Mouse (Mus musculus) thymus, adult 2 months (tissue): ENCODE data around the gene Top3a. TPM values are rescaled to one million over a fixed set of nuclear protein-coding genes. Genes with fewer than 3 reads are reported as not detected.

Experiments
- DNase-seq: peaks from one replicate; pipeline ENCODE4 v3.0.0; 2021
- H3K27ac ChIP-seq: fragments of 200-500 bp; 2 replicates; pipeline ENCODE4 v1.5.1; 2012; ENCODE audit warnings: low read length, control low read depth; ENCODE audit not compliant: control insufficient read depth, insufficient read depth
- H3K27me3 ChIP-seq: fragments of 200-500 bp; 2 replicates; pipeline ENCODE4 v1.6.1; 2012; ENCODE audit warnings: mild to moderate bottlenecking, low read length, moderate library complexity, mixed read lengths; ENCODE audit not compliant: control insufficient read depth, insufficient read depth
- H3K36me3 ChIP-seq: fragments of 200-500 bp; 2 replicates; pipeline ENCODE4 v1.6.1; 2012; ENCODE audit warnings: mild to moderate bottlenecking, low read length, moderate library complexity; ENCODE audit not compliant: control insufficient read depth, insufficient read depth
- H3K4me1 ChIP-seq: fragments of 200-500 bp; replicated peaks from 2 replicates; pipeline ENCODE4 v1.6.1; 2012; ENCODE audit warnings: low read length; ENCODE audit not compliant: control insufficient read depth, insufficient read depth
- H3K4me3 ChIP-seq: fragments of 200-500 bp; 2 replicates; pipeline ENCODE4 v1.5.1; 2012; ENCODE audit warnings: mild to moderate bottlenecking, low read length, control low read depth, moderate library complexity; ENCODE audit not compliant: control insufficient read depth, insufficient read depth
- CTCF ChIP-seq: fragments of 200-500 bp; IDR thresholded peaks from 2 replicates; pipeline ENCODE4 v1.5.1; 2012; ENCODE audit warnings: mild to moderate bottlenecking, control low read depth, low read length, moderate library complexity, borderline replicate concordance; ENCODE audit not compliant: control insufficient read depth, poor library complexity, insufficient read depth; ENCODE audit errors: extremely low read depth
- POLR2A ChIP-seq: fragments of 200-500 bp; IDR thresholded peaks from 2 replicates; pipeline ENCODE4 v1.6.1; 2012; ENCODE audit warnings: mild to moderate bottlenecking, low read length, control low read depth, moderate library complexity; ENCODE audit not compliant: control insufficient read depth, poor library complexity, insufficient read depth; ENCODE audit errors: extremely low read depth
- WGBS: fragments of 180-500 bp; shearing (Covaris S2); methylation state at CpG from one replicate; pipeline ENCODE4 v1.1.7; 2018; 5-methylcytosine and 5-hydroxymethylcytosine counted together
- polyA plus RNA-seq: library from polyadenylated mRNA; depleted of rRNA; stranded (reverse); fragments of >200 nt; gene quantifications from 2 replicates; pipeline ENCODE4 v1.2.3, GENCODE M21; 2012

Top3a gene
- polyA plus RNA-seq, 1 experiment, result 17.9 TPM

- Histone ChIP-seq H3K4me3 (no peak overlapping the region), H3K36me3 (peaks cover 45% of the 10 kb centered on the region)
- no peak for TF ChIP-seq CTCF
- no peak for TF ChIP-seq POLR2A
These were observed 13.3 kb upstream of the Top3a start for GRCm38 (mm10) chr11:60790472-60790871.

GRCm38 (mm10) chr11:60787595-60787994 lies 10.4 kb upstream of the Top3a start:
- Histone ChIP-seq H3K36me3 (peaks cover 61% of the 10 kb centered on the region), H3K27ac (no peak overlapping the region), H3K4me3 (no peak overlapping the region), H3K27me3 (no peaks in the 10 kb centered on the region), H3K4me1 (no peaks in the 10 kb centered on the region)
- TF ChIP-seq POLR2A, result no peak
- no peak for TF ChIP-seq CTCF
- DNase-seq, result no peak
- 59% methylated on average over 1 of the region's 1 CpGs for WGBS

More at GRCm38 (mm10) chr11:60790472-60790871, 13.3 kb upstream of the Top3a start:
- no peak for DNase-seq
- H3K4me1 ChIP-seq, result no peaks in the 10 kb centered on the region
- H3K27ac ChIP-seq, result no peak overlapping the region
- no peaks in the 10 kb centered on the region for H3K27me3 ChIP-seq
- 95% methylated on average over 2 of the region's 2 CpGs for WGBS

DNA sequence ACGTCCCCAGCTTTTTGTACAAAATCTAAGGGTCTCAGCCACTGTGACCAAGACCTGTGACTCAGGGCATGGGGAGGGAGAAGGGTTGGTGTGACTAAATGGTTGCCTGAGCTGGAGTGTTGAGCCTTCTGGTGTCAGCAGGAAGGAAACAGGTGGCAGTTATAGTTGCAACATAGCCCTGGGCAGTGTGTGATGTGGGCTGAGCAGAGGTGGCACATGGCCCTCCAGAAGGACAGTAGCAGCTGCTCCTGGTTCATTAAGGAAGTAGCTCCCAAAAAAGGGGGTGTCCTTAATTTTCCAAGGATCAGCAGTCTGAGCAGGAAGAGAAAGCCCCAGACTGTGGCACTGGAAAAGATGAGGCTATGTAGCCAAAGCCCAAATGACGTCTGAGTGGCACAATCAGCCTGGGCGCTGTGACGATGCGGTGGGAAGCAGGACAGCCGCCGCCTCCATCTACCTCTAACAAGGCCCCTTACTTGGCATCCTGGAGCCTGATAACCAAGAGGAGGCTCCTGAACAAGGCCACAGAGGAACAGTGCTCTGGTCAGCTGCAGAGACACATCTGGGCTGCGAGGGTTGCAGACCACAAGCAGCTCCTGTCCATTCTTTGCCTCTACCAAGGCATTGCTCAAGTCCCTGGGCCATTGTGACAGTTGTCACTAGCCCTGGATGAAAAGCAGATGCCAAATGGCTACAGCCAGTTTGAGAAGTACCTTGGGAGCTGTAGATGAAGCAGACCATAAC lies 7.2 kb upstream of the Top3a start:
- H3K4me1 ChIP-seq, result peaks cover 23% of the 10 kb centered on the region
- no peak for DNase-seq
- peaks cover 51% of the 10 kb centered on the region for H3K36me3 ChIP-seq
- no peak overlapping the region for H3K4me3 ChIP-seq
- TF ChIP-seq CTCF (no peak), POLR2A (no peak)
- no peak overlapping the region for H3K27ac ChIP-seq
- no peaks in the 10 kb centered on the region for H3K27me3 ChIP-seq
- WGBS, result 89% methylated on average over 8 of the region's 8 CpGs

GRCm38 (mm10) chr11:60779673-60780189 lies 2.6 kb upstream of the Top3a start:
- H3K36me3 ChIP-seq, result peaks cover 12% of the 10 kb centered on the region
- no peak overlapping the region for H3K4me3 ChIP-seq

DNA sequence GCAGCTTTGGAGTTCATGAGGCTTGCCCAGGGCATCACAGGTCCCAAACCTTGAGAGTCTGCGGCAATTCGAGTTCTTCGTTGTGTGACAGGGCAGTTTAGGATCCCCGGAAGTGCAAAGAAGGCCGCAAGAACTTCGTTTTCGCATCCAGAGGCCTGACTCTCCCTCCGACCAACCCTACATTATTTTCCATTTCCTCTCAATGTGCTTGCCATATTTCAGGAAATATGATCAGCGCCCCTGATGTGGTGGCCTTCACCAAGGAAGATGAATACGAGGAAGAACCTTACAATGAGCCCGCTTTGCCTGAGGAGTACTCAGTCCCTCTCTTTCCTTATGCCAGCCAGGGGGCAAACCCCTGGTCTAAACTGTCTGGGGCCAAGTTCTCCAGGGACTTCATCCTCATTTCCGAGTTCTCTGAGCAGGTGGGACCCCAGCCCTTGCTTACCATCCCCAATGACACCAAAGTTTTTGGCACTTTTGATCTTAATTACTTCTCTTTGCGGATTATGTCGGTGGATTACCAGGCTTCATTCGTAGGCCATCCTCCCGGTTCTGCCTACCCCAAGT lies 721 bp upstream of the Top3a start:
- Histone ChIP-seq H3K36me3 (no peaks in the 10 kb centered on the region), H3K27ac (peak overlapping the region; percentile 21; the same call in 1 of the 2 replicates), H3K27me3 (no peaks in the 10 kb centered on the region), H3K4me3 (peak overlapping the region; percentile 75), H3K4me1 (peaks cover 41% of the 10 kb centered on the region)
- WGBS, result 28% methylated on average over 16 of the region's 16 CpGs
- TF ChIP-seq POLR2A, result no peak
- no peak for TF ChIP-seq CTCF
- no peak for DNase-seq

More at GRCm38 (mm10) chr11:60779673-60780189, 2.6 kb upstream of the Top3a start:
- no peak overlapping the region for H3K27ac ChIP-seq
- TF ChIP-seq POLR2A (no peak), CTCF (no peak)
- H3K4me1 ChIP-seq, result peaks cover 41% of the 10 kb centered on the region
- no peaks in the 10 kb centered on the region for H3K27me3 ChIP-seq
- no peak for DNase-seq
- 96% methylated on average over 10 of the region's 10 CpGs for WGBS

DNA sequence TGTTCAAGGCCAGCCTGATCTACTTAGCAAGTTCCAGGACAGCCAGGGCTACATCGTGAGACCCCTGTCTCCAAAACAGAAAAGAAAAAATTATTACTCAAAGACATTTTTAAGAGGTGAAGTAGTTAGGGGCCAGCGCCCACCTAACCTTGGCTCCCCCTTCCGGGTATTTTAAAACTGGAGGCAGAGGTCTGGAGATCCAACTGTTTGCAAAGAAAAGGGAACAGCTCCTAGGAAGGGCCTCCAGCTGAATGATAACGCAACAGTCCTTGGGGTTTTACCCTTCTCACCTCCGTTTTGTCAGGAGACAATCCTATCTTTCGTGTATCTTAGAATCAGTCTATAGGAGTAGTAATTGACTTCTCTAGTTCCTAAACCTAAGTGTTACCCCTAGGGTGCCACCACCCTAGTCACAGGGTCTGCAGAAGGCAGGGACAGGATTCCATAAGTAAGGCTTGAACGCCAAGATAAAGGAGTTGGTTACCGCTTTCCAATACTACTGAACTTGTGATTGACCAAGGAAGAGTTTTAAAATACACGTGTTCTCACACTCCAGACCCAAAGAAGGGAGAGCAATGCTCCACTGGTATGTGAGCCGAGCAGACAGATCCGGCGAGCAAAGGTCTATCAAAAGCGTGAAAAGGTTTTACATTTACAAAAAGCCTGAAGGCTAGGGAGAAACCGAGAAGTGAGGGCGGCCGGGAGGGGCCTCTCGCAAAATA lies 897 bp downstream of the Top3a start:
- peak overlapping the region; percentile 75 for H3K4me3 ChIP-seq
- TF ChIP-seq CTCF, result no peak
- no peaks in the 10 kb centered on the region for H3K36me3 ChIP-seq
- DNase-seq, result no peak
- H3K4me1 ChIP-seq, result peaks cover 30% of the 10 kb centered on the region
- WGBS, result 4% methylated on average over 17 of the region's 17 CpGs
- H3K27me3 ChIP-seq, result no peaks in the 10 kb centered on the region
- peak overlapping the region; percentile 4 for H3K27ac ChIP-seq
